Mouse (Mus musculus) CH12.LX (cell line): ENCODE measurements at regions not wholly inside any gene's neighbourhood (a gene's known extent, or its start where the extent isn't known, plus 50 kb on each side); places are given as distances from the start of the nearest gene placed in this dataset.

Experiments
- DNase-seq: peaks from one replicate; pipeline ENCODE4 v3.0.0-alpha.2; 2013; ENCODE audit errors: extremely low read depth
- H3K27ac ChIP-seq: 2 replicates; pipeline ENCODE4 v1.5.1; 2012; ENCODE audit warnings: low read depth, mild to moderate bottlenecking, control low read depth, moderate library complexity; ENCODE audit not compliant: insufficient read depth
- H3K27me3 ChIP-seq: replicated peaks from 2 replicates; pipeline ENCODE3; 2012; ENCODE audit warnings: inconsistent platforms
- H3K36me3 ChIP-seq, 2 experiments: replicated peaks in 1 of 2; 2 replicates each; pipeline versions ENCODE3 to v1.6.1; 2012; ENCODE audit warnings: inconsistent platforms in 1 of 2, low read length in 1 of 2, mild to moderate bottlenecking in 1 of 2, mixed read lengths in 1 of 2, moderate library complexity in 1 of 2; ENCODE audit not compliant: control insufficient read depth in 1 of 2, insufficient read depth in 1 of 2
- H3K4me1 ChIP-seq, 2 experiments: 2 replicates each; pipeline ENCODE4 v1.6.1; 2012; ENCODE audit warnings: inconsistent platforms in 1 of 2, moderate library complexity in 1 of 2; ENCODE audit not compliant: insufficient read depth in 2 of 2, control insufficient read depth in 1 of 2
- H3K4me2 ChIP-seq: 2 replicates; pipeline ENCODE4 v1.6.1; 2012; ENCODE audit warnings: low read depth, mild to moderate bottlenecking, control low read depth; ENCODE audit not compliant: poor library complexity, insufficient read depth, severe bottlenecking
- H3K4me3 ChIP-seq, 3 experiments: fragments of 150-350 bp in 1 of 3; sonication (generic) in 1 of 3; replicated peaks in 1 of 3; 2 replicates each; pipeline versions ENCODE3 to v1.5.1; 2011 to 2012; ENCODE audit warnings: low read depth in 2 of 3, low read length in 2 of 3, mild to moderate bottlenecking in 2 of 3, moderate library complexity in 2 of 3, control low read depth in 1 of 3, improper control_type of control experiment in 1 of 3, inconsistent platforms in 1 of 3, mixed read lengths in 1 of 3; ENCODE audit not compliant: poor library complexity in 1 of 3
- H3K79me2 ChIP-seq: replicated peaks from 2 replicates; pipeline ENCODE4 v1.6.1; 2012; ENCODE audit warnings: mild to moderate bottlenecking, moderate library complexity; ENCODE audit not compliant: control insufficient read depth, poor library complexity, insufficient read depth, severe bottlenecking; ENCODE audit errors: extremely low read depth
- H3K9ac ChIP-seq: 2 replicates; pipeline ENCODE4 v1.6.1; 2012; ENCODE audit warnings: low read depth, mild to moderate bottlenecking, control low read depth, moderate library complexity; ENCODE audit not compliant: insufficient read depth
- H3K9me3 ChIP-seq: replicated peaks from 2 replicates; pipeline ENCODE3; 2012; ENCODE audit warnings: low read length, inconsistent platforms, mixed read lengths
- BHLHE40 ChIP-seq: IDR thresholded peaks from 2 replicates; pipeline ENCODE4 v1.6.1; 2011; ENCODE audit warnings: mild to moderate bottlenecking, low read depth, low read length, improper control_type of control experiment
- CHD1 ChIP-seq: IDR thresholded peaks from 2 replicates; pipeline ENCODE4 v1.6.1; 2012; ENCODE audit warnings: low read depth, low read length, improper control_type of control experiment, inconsistent platforms
- CHD2 ChIP-seq: IDR thresholded peaks from 2 replicates; pipeline ENCODE4 v1.6.1; 2011; ENCODE audit warnings: low read length, improper control_type of control experiment
- EP300 ChIP-seq: IDR thresholded peaks from 2 replicates; pipeline ENCODE4 v1.6.1; 2011; ENCODE audit warnings: low read length, improper control_type of control experiment
- GABPA ChIP-seq: IDR thresholded peaks from 2 replicates; pipeline ENCODE4 v1.6.1; 2012; ENCODE audit warnings: low read depth, low read length, improper control_type of control experiment, inconsistent platforms; ENCODE audit not compliant: insufficient replicate concordance
- HCFC1 ChIP-seq: IDR thresholded peaks from 2 replicates; pipeline ENCODE4 v1.6.1; 2012; ENCODE audit warnings: low read depth, mild to moderate bottlenecking, inconsistent platforms, low read length, improper control_type of control experiment
- JUN ChIP-seq: IDR thresholded peaks from 2 replicates; pipeline ENCODE4 v1.6.1; 2011; ENCODE audit warnings: low read depth, mild to moderate bottlenecking, low read length, improper control_type of control experiment, moderate library complexity; ENCODE audit not compliant: insufficient read depth
- JUND ChIP-seq: conservative IDR thresholded peaks from 2 replicates; pipeline ENCODE4 v1.6.1; 2011; ENCODE audit warnings: low read depth, low read length, improper control_type of control experiment
- KAT2A ChIP-seq: IDR thresholded peaks from 2 replicates; pipeline ENCODE4 v1.6.1; 2012; ENCODE audit warnings: low read length, improper control_type of control experiment, inconsistent platforms; ENCODE audit not compliant: insufficient replicate concordance
- MAX ChIP-seq: IDR thresholded peaks from 2 replicates; pipeline ENCODE4 v1.6.1; 2011; ENCODE audit warnings: low read length, improper control_type of control experiment
- MAZ ChIP-seq: IDR thresholded peaks from 2 replicates; pipeline ENCODE4 v1.6.1; 2012; ENCODE audit warnings: low read depth, mild to moderate bottlenecking, inconsistent platforms, low read length, improper control_type of control experiment, moderate library complexity
- MYC ChIP-seq: IDR thresholded peaks from 2 replicates; pipeline ENCODE4 v1.6.1; 2011; ENCODE audit warnings: low read depth, mild to moderate bottlenecking, improper control_type of control experiment, low read length
- NELFE ChIP-seq: IDR thresholded peaks from 2 replicates; pipeline ENCODE4 v1.6.1; 2011; ENCODE audit warnings: low read depth, low read length, improper control_type of control experiment
- POLR2AphosphoS2 ChIP-seq: IDR thresholded peaks from 2 replicates; pipeline ENCODE4 v1.6.1; 2011; ENCODE audit warnings: low read depth, low read length, improper control_type of control experiment
- RCOR1 ChIP-seq: conservative IDR thresholded peaks from 2 replicates; pipeline ENCODE4 v1.6.1; 2012; ENCODE audit warnings: low read depth, mild to moderate bottlenecking, inconsistent platforms, low read length, improper control_type of control experiment
- SMC3 ChIP-seq: IDR thresholded peaks from 2 replicates; pipeline ENCODE4 v1.6.1; 2011; ENCODE audit warnings: low read depth, low read length, improper control_type of control experiment
- TBP ChIP-seq: conservative IDR thresholded peaks from 2 replicates; pipeline ENCODE4 v1.6.1; 2011; ENCODE audit warnings: low read depth, low read length, improper control_type of control experiment
- UBTF ChIP-seq: IDR thresholded peaks from 2 replicates; pipeline ENCODE4 v1.6.1; 2012; ENCODE audit warnings: low read depth, mild to moderate bottlenecking, inconsistent platforms, low read length, improper control_type of control experiment, moderate library complexity
- USF2 ChIP-seq: conservative IDR thresholded peaks from 2 replicates; pipeline ENCODE4 v1.6.1; 2011; ENCODE audit warnings: low read depth, low read length, improper control_type of control experiment
- ZC3H11A ChIP-seq: IDR thresholded peaks from 2 replicates; pipeline ENCODE4 v1.6.1; 2012; ENCODE audit warnings: low read depth, mild to moderate bottlenecking, inconsistent platforms, low read length, improper control_type of control experiment
- ZKSCAN1 ChIP-seq: IDR thresholded peaks from 2 replicates; pipeline ENCODE4 v1.6.1; 2012; ENCODE audit warnings: low read depth, inconsistent platforms, low read length, improper control_type of control experiment, borderline replicate concordance
- ZMIZ1 ChIP-seq: IDR thresholded peaks from 2 replicates; pipeline ENCODE4 v1.6.1; 2012; ENCODE audit warnings: low read depth, mild to moderate bottlenecking, inconsistent platforms, low read length, improper control_type of control experiment
- dilution Hi-C: fragments of 300-500 bp; cut with MboI; formaldehyde crosslinking; loops from 2 replicates; pipeline ENCODE4 v1.14.3; 2020; ENCODE audit warnings: low sequenced_read_pairs; ENCODE audit not compliant: extremely low pct_unique_long_range_greater_than_20kb, extremely low pct_ligation_motif_present
- in situ Hi-C: fragments of 300-500 bp; cut with MboI; formaldehyde crosslinking; loops from 3 replicates; pipeline ENCODE4 v1.14.3; 2019; ENCODE audit warnings: low sequenced_read_pairs, low pct_ligation_motif_present, low pct_unique_long_range_greater_than_20kb, mixed read lengths

- no peak for TF ChIP-seq ZC3H11A
Observed at GRCm38 (mm10) chr8:127855653-127856300, 502.6 kb upstream of the Nrp1 start (continued).

- Histone ChIP-seq H3K9ac (no peak overlapping the region), H3K27me3 (no peaks in the 10 kb centered on the region), H3K9me3 (no peaks in the 10 kb centered on the region), H3K4me2 (no peak overlapping the region), H3K4me3 (no peak overlapping the region), H3K27ac (no peak overlapping the region), H3K79me2 (no peaks in the 10 kb centered on the region), H3K36me3 (no peaks in the 10 kb centered on the region), H3K4me1 (peaks cover 3 to 15% of the 10 kb centered on the region in 2 experiments; a peak in 3 of 4 replicates)
- in situ Hi-C loops (no loop called here), dilution Hi-C loops (no loop called here)
- no peak for TF ChIP-seq RCOR1
- DNase-seq: no peak
Observed at GRCm38 (mm10) chr8:127856351-127857135, 501.9 kb upstream of the Nrp1 start.

- Histone ChIP-seq H3K4me1 (peaks cover 3 to 17% of the 10 kb centered on the region in 2 experiments; a peak in 3 of 4 replicates), H3K9ac (no peak overlapping the region), H3K4me3 (no peak overlapping the region), H3K4me2 (no peak overlapping the region), H3K79me2 (no peaks in the 10 kb centered on the region), H3K9me3 (peaks cover 8% of the 10 kb centered on the region), H3K27me3 (no peaks in the 10 kb centered on the region), H3K27ac (no peak overlapping the region), H3K36me3 (no peaks in the 10 kb centered on the region)
- in situ Hi-C loops (no loop called here), dilution Hi-C loops (no loop called here)
- no peak for DNase-seq
- TF ChIP-seq KAT2A (no peak), JUND (no peak), MAX (no peak), CHD2 (no peak), USF2 (no peak), CHD1 (no peak), MYC (no peak)
Observed at GRCm38 (mm10) chr8:127859036-127859435, 499.4 kb upstream of the Nrp1 start.

DNA sequence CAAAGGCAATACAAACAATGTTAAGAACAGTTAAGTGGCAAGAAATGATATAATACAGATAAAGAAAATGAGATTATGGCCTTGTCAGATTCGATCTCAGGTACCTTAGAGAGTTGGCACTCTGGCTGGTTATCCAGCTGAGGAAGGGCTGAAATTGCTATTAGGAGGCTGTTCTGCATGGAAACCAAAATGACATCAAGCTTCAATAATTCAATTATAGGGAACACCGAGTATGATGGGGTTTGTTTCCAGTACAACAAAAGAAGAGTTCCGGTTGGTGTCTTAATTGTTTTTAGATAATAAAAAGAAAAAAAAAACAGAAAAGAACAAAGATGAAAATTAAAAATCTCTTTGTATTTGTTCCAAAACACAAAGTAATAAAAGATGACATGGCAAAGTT lies 498.0 kb upstream of the Nrp1 start:
- no peak overlapping the region for H3K4me2 ChIP-seq
- no peak overlapping the region for H3K4me3 ChIP-seq
- no peaks in the 10 kb centered on the region for H3K79me2 ChIP-seq
- H3K27me3 ChIP-seq: no peaks in the 10 kb centered on the region
- in situ Hi-C loops: no loop called here
- dilution Hi-C loops: no loop called here
- H3K4me1 ChIP-seq: peaks cover 3 to 17% of the 10 kb centered on the region in 2 experiments; a peak in 3 of 4 replicates
- no peak overlapping the region for H3K9ac ChIP-seq
- H3K27ac ChIP-seq: no peak overlapping the region
- no peaks in the 10 kb centered on the region for H3K36me3 ChIP-seq
- H3K9me3 ChIP-seq: peaks cover 8% of the 10 kb centered on the region
- no peak for DNase-seq
- TF ChIP-seq CHD1 (no peak), ZKSCAN1 (no peak), ZMIZ1 (no peak), JUN (no peak), MAZ (no peak), POLR2AphosphoS2 (no peak), EP300 (no peak), CHD2 (no peak), MAX (no peak), HCFC1 (no peak), SMC3 (no peak), BHLHE40 (no peak), TBP (no peak), UBTF (no peak), GABPA (no peak), NELFE (no peak)
